Mouse (Mus musculus) left cerebral cortex, adult 6 months (tissue): ENCODE data around the gene Palm. TPM values are rescaled to one million over a fixed set of nuclear protein-coding genes. Genes with fewer than 3 reads are reported as not detected.

Experiments used
- long read RNA-seq, 2 experiments: library from polyadenylated mRNA; unstranded; transcript quantifications; one replicate each; pipeline ENCODE4 v2.0.0; 2019 to 2020
- polyA plus RNA-seq: library from polyadenylated mRNA; unstranded; fragments of <200 nt; fragmentation: Nextera tagmentation; gene quantifications from 2 replicates; pipeline ENCODE4 v1.2.3, GENCODE M21; 2021

Gene Palm
- polyA plus RNA-seq, result 53.6 and 165 TPM in 2 replicates
- long read RNA-seq, experiment 1, transcript Palm-202 (8 exons, 2,519 nt), result major isoform, 804 of 1,112 reads
- long read RNA-seq, experiment 1, transcript Palm-201 (9 exons, 2,651 nt), result minor isoform, 190 of 1,112 reads
- long read RNA-seq, experiment 1, partial matches to known transcripts, result 37 of 1,112 reads
- long read RNA-seq, experiment 1, other reads (novel, unspliced or antisense), result 80 of 1,112 reads
- long read RNA-seq, experiment 2, transcript Palm-202 (8 exons, 2,519 nt), result major isoform, 22 of 70 reads
- long read RNA-seq, experiment 2, partial matches to known transcripts, result 46 of 70 reads
- long read RNA-seq, experiment 2, other reads (novel, unspliced or antisense), result 0 of 70 reads

DNA sequence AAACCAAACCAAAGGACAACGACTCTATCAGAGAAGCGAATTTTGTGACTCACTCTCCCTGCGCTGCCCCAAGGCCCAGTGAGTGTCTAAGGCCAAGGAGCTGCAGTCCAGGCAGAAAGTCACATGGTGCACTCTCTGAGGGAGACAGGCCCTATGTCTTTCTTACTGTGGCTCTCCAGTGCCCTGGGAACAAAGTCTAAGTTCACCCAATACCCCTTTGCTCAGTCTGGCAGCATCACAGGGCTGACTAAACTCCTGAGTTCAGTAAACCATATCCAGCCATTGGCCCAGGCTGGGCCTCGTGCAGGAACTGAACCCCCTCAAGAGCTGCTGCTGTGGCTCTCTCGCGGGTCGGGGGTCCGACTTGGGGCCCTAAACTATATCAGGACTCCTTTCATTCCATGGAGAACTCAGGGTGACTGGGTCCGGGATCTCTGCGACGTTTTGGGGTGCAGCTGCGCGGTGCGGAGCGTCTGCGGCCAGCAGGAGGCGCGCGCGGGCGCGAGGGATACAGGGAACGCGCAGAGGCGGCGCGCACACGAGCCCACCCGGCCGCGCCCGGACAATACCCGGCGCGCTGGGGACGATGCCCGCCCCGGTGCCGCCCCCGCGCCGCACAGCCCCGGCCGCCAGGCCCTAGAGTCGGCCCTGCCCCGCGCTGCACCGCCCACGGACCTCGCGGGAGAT lies at the start of gene Palm:
Gene Palm, plus strand, starts transcription at position 522 of the 687 bp plus-strand sequence.

DNA sequence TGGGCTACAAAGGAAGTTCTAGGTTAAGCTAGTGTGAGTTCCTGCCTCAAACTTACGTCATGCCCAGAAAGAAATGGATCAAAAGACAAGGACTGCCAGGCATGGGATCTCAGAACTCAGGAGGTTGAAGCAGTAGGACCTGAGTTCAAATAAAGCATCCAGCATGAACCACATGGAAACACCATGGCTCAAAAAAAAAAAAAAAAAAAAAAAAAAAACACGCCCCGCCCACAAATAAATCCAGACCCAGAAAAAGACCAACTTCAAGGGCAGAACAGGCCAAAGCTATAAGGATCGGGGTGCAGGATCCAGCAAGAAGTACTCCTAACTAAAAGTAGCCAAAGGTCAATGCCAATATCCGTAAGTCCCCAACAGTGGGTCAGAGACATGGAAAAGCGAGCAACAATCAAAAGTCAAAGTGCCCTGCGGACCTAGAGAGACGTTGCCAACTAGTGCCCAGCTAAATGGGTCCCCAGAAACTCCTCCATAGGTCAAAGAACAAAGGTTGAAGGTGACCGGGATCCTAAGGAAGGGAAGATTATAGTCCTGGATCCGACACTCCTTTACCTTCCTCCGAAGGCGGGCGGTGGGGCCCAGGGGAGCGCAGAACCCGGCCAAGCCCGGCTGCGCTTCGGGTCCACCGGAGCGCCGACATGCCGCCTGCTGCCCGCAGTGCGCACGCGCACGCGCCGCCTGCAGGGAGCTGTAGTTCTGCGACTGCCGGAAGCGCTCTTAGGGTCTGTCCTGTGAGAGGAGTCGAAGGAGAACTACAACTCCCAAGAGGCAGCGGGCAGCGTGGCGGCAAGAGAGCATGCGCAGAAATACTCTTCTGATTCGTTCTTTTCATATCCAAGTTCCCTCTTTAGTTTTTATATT lies 47.2 kb upstream of the Palm start, which contains the start of gene Polrmt:
Gene Polrmt, minus strand, starts transcription at position 684 of the 876 bp plus-strand sequence.

DNA sequence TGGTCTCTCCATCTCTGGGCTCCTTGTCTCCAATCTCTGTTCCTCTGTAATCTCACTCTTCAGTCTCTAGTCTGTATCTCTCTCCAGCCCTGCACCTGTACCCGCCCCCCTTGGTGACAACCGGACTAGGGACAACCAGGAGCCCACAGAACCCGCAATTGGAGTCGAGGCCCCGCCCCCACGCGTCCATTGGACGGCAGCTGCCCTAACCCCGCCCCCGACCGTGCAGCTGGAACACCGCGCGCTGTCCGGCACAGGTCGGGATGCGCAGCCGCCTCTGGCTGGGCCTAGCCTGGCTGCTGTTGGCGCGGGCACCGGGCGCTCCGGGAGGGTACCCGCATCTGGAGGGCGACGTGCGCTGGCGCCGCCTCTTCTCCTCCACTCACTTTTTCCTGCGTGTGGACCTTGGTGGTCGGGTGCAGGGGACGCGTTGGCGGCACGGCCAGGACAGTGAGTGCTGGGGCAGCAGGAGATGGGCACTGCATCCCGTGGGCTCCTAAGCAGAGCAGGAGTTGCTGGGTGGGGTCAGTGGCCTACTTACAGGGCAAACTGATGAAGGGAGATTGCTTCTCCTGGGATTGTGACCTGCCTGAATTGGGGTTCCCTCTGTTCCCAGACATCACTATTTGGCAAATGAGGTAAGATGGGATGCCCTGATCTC lies 38.4 kb upstream of the Palm start, which contains the start of gene Fgf22:
Gene Fgf22, plus strand, starts transcription at position 221 of the 661 bp plus-strand sequence.

DNA sequence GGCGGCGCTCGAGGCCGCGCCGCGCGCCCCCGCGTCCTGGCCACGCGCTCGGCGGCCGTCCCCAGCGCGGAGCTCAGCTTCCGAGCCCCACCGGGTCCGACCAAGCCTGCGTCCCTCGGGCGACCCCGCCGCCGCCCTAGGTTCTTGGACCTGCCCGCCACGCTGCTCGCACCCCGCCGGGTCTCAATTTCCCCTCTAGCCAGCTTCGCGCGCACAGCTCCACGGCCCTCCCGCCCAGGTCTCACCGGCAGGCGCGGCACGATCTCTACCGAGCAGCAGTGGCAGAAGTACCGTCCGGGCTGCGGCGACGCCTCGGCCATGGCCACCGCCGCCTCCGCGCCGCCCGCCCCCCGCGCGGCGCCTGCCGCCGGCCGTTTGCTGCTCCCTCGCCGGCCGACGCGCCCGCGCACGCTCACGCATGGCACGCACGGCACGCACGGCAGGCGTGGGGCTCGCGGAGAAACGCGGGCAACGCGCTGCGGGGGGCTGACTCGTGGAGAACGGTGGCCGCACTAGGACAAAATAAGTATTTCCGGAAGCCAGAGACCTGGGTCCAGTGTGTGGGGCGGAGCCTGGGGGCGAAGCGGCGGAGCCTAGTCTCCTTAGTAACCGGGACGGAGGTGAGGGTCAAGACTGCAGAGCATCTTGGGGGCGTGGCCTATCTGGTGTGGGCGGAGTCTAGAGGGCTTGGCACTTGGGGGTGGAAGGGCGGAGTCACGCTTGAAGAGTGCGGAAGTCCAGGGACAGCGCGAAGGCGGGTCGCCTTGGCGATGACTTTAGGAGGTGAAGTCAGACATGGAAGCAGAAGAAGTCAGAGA lies 26.7 kb upstream of the Palm start, which contains the start of gene Rnf126:
Gene Rnf126, minus strand, starts transcription at position 445 of the 818 bp plus-strand sequence.

DNA sequence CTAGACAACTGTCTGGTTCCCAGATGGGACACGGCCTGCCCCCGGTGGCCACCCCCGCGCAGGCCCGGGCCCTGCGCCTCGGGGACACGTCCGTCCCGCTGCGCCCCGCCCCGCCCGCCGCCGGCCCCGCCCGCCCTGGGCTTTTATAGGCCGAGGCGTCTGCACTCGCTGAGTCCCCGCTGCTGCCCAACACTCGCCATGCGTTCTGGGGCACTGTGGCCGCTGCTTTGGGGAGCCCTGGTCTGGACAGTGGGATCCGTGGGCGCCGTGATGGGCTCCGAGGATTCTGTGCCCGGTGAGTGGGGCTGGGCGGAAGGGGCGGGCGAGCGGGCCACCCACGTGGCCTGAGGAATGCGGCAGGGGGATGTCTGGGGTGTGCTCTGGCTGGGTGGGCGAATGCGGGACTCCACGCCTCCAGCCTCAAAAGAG lies 16.3 kb upstream of the Palm start, which contains the start of gene Fstl3:
Gene Fstl3, plus strand, starts transcription at position 170 of the 429 bp plus-strand sequence.

DNA sequence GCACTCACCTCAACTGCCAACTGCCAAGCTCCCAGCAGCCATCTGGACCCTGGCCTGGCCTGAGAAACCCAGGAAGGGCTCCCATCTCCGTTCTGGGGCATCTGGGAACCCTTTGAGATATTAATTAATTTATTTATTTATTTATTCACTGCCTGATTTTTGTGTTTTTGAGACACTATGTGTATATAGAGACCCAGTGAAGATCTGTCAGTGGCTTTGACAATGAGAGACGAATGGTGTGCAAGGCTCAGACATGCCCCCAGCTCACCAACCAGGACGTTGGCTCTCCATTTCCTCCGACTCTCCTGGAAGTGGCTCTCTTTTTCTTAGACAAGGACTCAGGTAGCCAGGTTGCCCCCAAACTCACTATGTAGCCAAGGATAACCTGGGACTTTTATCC lies 2.5 kb upstream of the Palm start, which contains the start of gene Prss57:
Gene Prss57, minus strand, starts transcription at position 101 of the 400 bp plus-strand sequence.

DNA sequence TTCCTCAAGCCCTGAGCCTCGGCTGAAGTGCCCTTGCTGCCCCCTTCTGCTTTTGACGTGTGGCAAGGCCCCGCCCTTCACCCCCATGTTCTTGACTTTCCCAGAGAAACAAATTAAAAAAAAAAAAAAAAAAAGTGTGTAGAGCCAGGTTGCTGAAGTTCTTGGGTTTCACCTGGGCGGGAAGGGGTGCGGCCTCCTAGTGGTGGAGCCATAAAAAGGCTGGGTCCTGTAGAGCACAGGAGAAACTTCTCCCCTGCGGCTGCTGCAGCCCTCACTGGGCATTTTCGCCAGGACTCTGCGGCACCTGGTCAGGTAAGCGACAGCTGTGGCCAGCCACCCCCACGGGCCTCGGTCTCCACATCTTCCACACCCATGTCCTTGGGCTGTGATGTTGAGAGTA lies 27.4 kb downstream of the Palm start, which contains the start of gene Misp:
Gene Misp, plus strand, starts transcription at position 208 of the 400 bp plus-strand sequence.

DNA sequence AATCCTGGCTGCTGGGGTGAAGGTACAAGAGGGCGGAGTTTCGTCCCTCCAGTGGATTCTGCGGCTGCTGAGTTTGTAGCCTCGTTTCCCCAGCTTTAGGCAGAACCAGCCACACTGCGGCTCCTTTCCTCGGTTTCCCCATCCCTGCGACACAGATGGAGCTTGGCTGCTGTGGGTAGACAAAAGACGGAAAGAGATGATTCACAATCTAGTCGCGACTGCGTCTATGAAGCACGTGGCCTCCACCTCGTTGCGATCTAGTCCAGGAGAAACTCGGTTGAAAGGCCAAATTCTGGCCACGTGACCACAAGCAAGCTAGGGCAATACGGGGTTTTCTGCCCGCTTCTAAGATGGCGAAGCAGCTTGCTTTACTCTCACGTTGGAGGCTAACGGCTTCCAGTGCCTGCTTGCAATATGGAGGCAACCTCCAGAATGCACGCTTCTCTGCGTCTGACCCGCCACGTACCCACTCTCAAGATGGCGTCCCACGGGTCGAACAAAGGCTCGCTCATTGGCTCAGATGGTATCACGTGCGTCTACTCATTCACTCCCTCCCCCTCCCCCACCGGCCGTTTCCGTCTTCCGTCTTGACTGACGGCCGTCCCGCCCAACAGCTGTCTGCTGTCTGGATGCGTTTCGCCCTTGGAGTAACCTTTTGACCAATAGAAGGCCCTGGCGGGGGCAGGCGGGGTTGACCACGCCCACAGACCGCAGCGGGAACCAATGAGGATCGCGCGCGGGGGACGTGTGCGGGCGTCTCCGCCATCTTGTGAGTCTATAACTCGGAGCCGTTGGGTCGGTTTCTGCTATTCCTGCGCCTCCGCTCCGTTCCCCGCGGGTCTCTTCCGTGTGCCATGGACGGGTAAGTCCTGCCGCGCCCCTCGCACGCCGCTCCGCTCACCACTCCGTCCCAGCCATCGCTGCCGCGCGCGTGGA lies 60.8 kb downstream of the Palm start, which contains the start of gene Ptbp1:
Gene Ptbp1, plus strand, starts transcription at position 568 of the 936 bp plus-strand sequence.

Other genes with a start within 250 kb of the Palm start
- 23.5 and 23.7 TPM in 2 replicates for gene Mier2, start 238.4 kb upstream of the Palm start, polyA plus RNA-seq
- gene Theg, start 206.2 kb upstream of the Palm start, polyA plus RNA-seq, result 1.4 and 2.3 TPM in 2 replicates
- 0.83 and 1.3 TPM in 2 replicates for gene C2cd4c, start 179.5 kb upstream of the Palm start, polyA plus RNA-seq
- gene Shc2, start 155.7 kb upstream of the Palm start, polyA plus RNA-seq, result 2.0 and 14.5 TPM in 2 replicates
- gene Odf3l2, start 147.8 kb upstream of the Palm start, polyA plus RNA-seq, result 0.27 and 0.31 TPM in 2 replicates
- not detected in 2 replicates for gene Madcam1, start 129.0 kb upstream of the Palm start, polyA plus RNA-seq
- 153 and 198 TPM in 2 replicates for gene Tpgs1, start 124.2 kb upstream of the Palm start, polyA plus RNA-seq
- gene Cdc34, start 111.4 kb upstream of the Palm start, polyA plus RNA-seq, result 20.2 and 34.0 TPM in 2 replicates
- 0.33 and 0.59 TPM in 2 replicates for gene Gzmm, start 104.6 kb upstream of the Palm start, polyA plus RNA-seq
- 1,192 and 1,209 TPM in 2 replicates for gene Bsg, start 89.1 kb upstream of the Palm start, polyA plus RNA-seq
- 2.8 and 11.0 TPM in 2 replicates for gene Hcn2, start 76.9 kb upstream of the Palm start, polyA plus RNA-seq
- 16.1 and 23.3 TPM in 2 replicates for gene Polrmt, start 47.0 kb upstream of the Palm start, polyA plus RNA-seq
- gene Fgf22, start 38.5 kb upstream of the Palm start, polyA plus RNA-seq, result 5.9 and 7.2 TPM in 2 replicates
- gene Rnf126, start 26.6 kb upstream of the Palm start, polyA plus RNA-seq, result 8.2 and 82.8 TPM in 2 replicates
- gene Fstl3, start 16.3 kb upstream of the Palm start, polyA plus RNA-seq, result 1.2 and 1.8 TPM in 2 replicates
- 1.1 and 2.3 TPM in 2 replicates for gene Prss57, start 2.6 kb upstream of the Palm start, polyA plus RNA-seq
- gene Misp, start 27.4 kb downstream of the Palm start, polyA plus RNA-seq, result 0.13 and 0.25 TPM in 2 replicates
- 15.2 and 16.7 TPM in 2 replicates for gene Ptbp1, start 60.9 kb downstream of the Palm start, polyA plus RNA-seq
- 5.8 and 7.2 TPM in 2 replicates for gene Prtn3, start 80.9 kb downstream of the Palm start, polyA plus RNA-seq
- 33.9 and 47.5 TPM in 2 replicates for gene Plppr3, start 81.1 kb downstream of the Palm start, polyA plus RNA-seq
- not detected in 2 replicates for gene Elane, start 92.7 kb downstream of the Palm start, polyA plus RNA-seq
- gene Cfd, start 97.3 kb downstream of the Palm start, polyA plus RNA-seq, result not detected in 2 replicates
- 30.8 and 51.7 TPM in 2 replicates for gene Med16, start 115.4 kb downstream of the Palm start, polyA plus RNA-seq
- not detected in 2 replicates for gene Gm26602, start 117.3 kb downstream of the Palm start, polyA plus RNA-seq
- gene Kiss1r, start 123.4 kb downstream of the Palm start, polyA plus RNA-seq, result 4.6 and 5.7 TPM in 2 replicates
- gene R3hdm4, start 127.6 kb downstream of the Palm start, polyA plus RNA-seq, result 220 and 307 TPM in 2 replicates
- gene Arid3a, start 133.5 kb downstream of the Palm start, polyA plus RNA-seq, result 1.3 and 1.9 TPM in 2 replicates
- 71.4 and 97.3 TPM in 2 replicates for gene Wdr18, start 166.6 kb downstream of the Palm start, polyA plus RNA-seq
- 0.11 and 0.25 TPM in 2 replicates for gene Grin3b, start 177.1 kb downstream of the Palm start, polyA plus RNA-seq
- gene Tmem259, start 190.8 kb downstream of the Palm start, polyA plus RNA-seq, result 15.5 and 16.3 TPM in 2 replicates
- 9.0 and 11.4 TPM in 2 replicates for gene Cnn2, start 195.0 kb downstream of the Palm start, polyA plus RNA-seq
- 1.4 and 1.5 TPM in 2 replicates for gene Abca7, start 202.9 kb downstream of the Palm start, polyA plus RNA-seq
- gene Arhgap45, start 223.1 kb downstream of the Palm start, polyA plus RNA-seq, result 1.1 and 1.3 TPM in 2 replicates
- 196 and 262 TPM in 2 replicates for gene Polr2e, start 246.2 kb downstream of the Palm start, polyA plus RNA-seq